Mouse (Mus musculus): ENCODE results near the gene Tead4. TPM values are rescaled to one million over a fixed set of nuclear protein-coding genes. Genes with fewer than 3 reads are reported as not detected.
A peak's percentile ranks its signal among the peaks of the same experiment; 100 is the strongest.

The Tead4 gene
- polyA plus RNA-seq, 1 experiment, result 29.9 TPM

GRCm38 (mm10) chr6:128208491-128209170 is 92.0 kb downstream of the Tead4 start:
- H3K9me3 ChIP-seq (replicated peaks; ENCODE audit: control insufficient read depth, insufficient read depth, low read length, poor library complexity, severe bottlenecking), result no peaks in the 10 kb centered on the region
- H3K9ac ChIP-seq (ENCODE audit: low read depth, poor library complexity, severe bottlenecking), result no peak overlapping the region
- H3K27me3 ChIP-seq (ENCODE audit: control insufficient read depth, insufficient read depth, low read length, poor library complexity, severe bottlenecking), result no peaks in the 10 kb centered on the region
- TF ChIP-seq CTCF (IDR thresholded peaks at IDR 0.05; ENCODE audit: low read depth, low read length), result no peak
- no peak for TF ChIP-seq POLR2A (IDR thresholded peaks at IDR 0.05; ENCODE audit: insufficient read depth, low read length)
- no peak for TF ChIP-seq EP300 (IDR thresholded peaks at IDR 0.05; ENCODE audit: insufficient read depth, low read depth, low read length)
- no peak overlapping the region for H3K27ac ChIP-seq (ENCODE audit: insufficient read depth, low read length)
- H3K36me3 ChIP-seq (ENCODE audit: control insufficient read depth, insufficient read depth, low read length, poor library complexity, severe bottlenecking), result no peaks in the 10 kb centered on the region
- H3K4me1 ChIP-seq (ENCODE audit: control insufficient read depth, insufficient read depth, low read length), result no peaks in the 10 kb centered on the region
- no peak overlapping the region for H3K4me3 ChIP-seq (ENCODE audit: low read depth, low read length)

- no peak overlapping the region for H3K4me3 ChIP-seq (ENCODE audit: low read depth, low read length)
- no peaks in the 10 kb centered on the region for H3K9me3 ChIP-seq (replicated peaks; ENCODE audit: control insufficient read depth, insufficient read depth, low read length, poor library complexity, severe bottlenecking)
- H3K27me3 ChIP-seq (ENCODE audit: control insufficient read depth, insufficient read depth, low read length, poor library complexity, severe bottlenecking), result no peaks in the 10 kb centered on the region
- TF ChIP-seq CTCF (IDR thresholded peaks at IDR 0.05; ENCODE audit: low read depth, low read length) (no peak), POLR2A (IDR thresholded peaks at IDR 0.05; ENCODE audit: insufficient read depth, low read length) (no peak), EP300 (IDR thresholded peaks at IDR 0.05; ENCODE audit: insufficient read depth, low read depth, low read length) (no peak)
- H3K9ac ChIP-seq (ENCODE audit: low read depth, poor library complexity, severe bottlenecking), result no peak overlapping the region
- H3K36me3 ChIP-seq (ENCODE audit: control insufficient read depth, insufficient read depth, low read length, poor library complexity, severe bottlenecking), result no peaks in the 10 kb centered on the region
- H3K27ac ChIP-seq (ENCODE audit: insufficient read depth, low read length), result no peak overlapping the region
- H3K4me1 ChIP-seq (ENCODE audit: control insufficient read depth, insufficient read depth, low read length), result no peaks in the 10 kb centered on the region
Measured at GRCm38 (mm10) chr6:128203557-128203956, 97.1 kb downstream of the Tead4 start.

DNA sequence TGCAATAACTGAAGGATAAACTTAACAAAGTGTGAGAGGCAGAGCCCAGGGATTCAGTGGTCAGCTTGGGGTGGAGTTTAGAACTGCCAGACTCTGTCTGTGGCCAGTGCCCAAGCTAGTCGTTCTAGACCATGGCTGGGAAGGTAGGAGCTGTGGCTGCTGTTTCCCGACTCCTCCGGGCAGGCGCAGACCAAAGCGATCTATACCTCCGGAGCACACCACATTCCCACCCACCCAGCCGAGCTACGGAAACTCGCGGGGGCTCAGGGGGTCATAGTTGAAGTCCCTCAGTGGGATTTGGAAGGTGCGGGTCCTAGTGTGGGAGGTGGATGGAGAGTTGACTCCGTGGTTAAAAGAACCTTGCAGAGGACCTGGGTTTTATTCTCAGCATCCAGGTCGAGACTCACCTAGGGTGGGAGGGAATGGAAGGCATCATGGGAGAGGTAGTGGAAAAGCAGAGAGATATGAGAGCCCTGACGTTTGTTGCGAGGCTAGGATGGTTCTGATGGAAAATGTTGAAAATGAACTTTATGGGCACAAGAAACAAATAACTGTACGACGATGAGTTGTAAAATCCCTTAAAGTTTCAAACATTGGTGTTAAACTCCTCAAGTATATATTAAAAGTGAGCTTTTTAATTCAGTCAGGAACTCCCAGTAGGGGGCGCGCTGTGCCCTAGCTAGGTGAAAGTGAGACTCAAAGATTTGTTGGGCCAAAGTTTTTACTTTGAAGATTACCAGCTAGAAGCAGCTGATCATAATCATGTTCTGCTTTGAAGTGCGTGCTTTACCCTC is 99.6 kb downstream of the Tead4 start:
- Histone ChIP-seq H3K27me3 (ENCODE audit: control insufficient read depth, insufficient read depth, low read length, poor library complexity, severe bottlenecking) (no peaks in the 10 kb centered on the region), H3K36me3 (ENCODE audit: control insufficient read depth, insufficient read depth, low read length, poor library complexity, severe bottlenecking) (no peaks in the 10 kb centered on the region), H3K4me1 (ENCODE audit: control insufficient read depth, insufficient read depth, low read length) (no peaks in the 10 kb centered on the region), H3K9ac (ENCODE audit: low read depth, poor library complexity, severe bottlenecking) (peak overlapping the region; percentile 51), H3K4me3 (ENCODE audit: low read depth, low read length) (peak overlapping the region; percentile 91), H3K27ac (ENCODE audit: insufficient read depth, low read length) (no peak overlapping the region), H3K9me3 (replicated peaks; ENCODE audit: control insufficient read depth, insufficient read depth, low read length, poor library complexity, severe bottlenecking) (no peaks in the 10 kb centered on the region)
- TF ChIP-seq CTCF (IDR thresholded peaks at IDR 0.05; ENCODE audit: low read depth, low read length) (peak; percentile 23), POLR2A (IDR thresholded peaks at IDR 0.05; ENCODE audit: insufficient read depth, low read length) (no peak), EP300 (IDR thresholded peaks at IDR 0.05; ENCODE audit: insufficient read depth, low read depth, low read length) (no peak)

- TF ChIP-seq POLR2A (IDR thresholded peaks at IDR 0.05; ENCODE audit: insufficient read depth, low read length) (peak; percentile 93), EP300 (IDR thresholded peaks at IDR 0.05; ENCODE audit: insufficient read depth, low read depth, low read length) (no peak; the same call in 1 of the 2 replicates)
- Histone ChIP-seq H3K36me3 (ENCODE audit: control insufficient read depth, insufficient read depth, low read length, poor library complexity, severe bottlenecking) (no peaks in the 10 kb centered on the region), H3K4me3 (ENCODE audit: low read depth, low read length) (peak overlapping the region; percentile 91), H3K27me3 (ENCODE audit: control insufficient read depth, insufficient read depth, low read length, poor library complexity, severe bottlenecking) (no peaks in the 10 kb centered on the region), H3K4me1 (ENCODE audit: control insufficient read depth, insufficient read depth, low read length) (no peaks in the 10 kb centered on the region), H3K27ac (ENCODE audit: insufficient read depth, low read length) (no peak overlapping the region), H3K9me3 (replicated peaks; ENCODE audit: control insufficient read depth, insufficient read depth, low read length, poor library complexity, severe bottlenecking) (no peaks in the 10 kb centered on the region), H3K9ac (ENCODE audit: low read depth, poor library complexity, severe bottlenecking) (peak overlapping the region; percentile 66)
Measured at GRCm38 (mm10) chr6:128200116-128200846, 100.3 kb downstream of the Tead4 start.

DNA sequence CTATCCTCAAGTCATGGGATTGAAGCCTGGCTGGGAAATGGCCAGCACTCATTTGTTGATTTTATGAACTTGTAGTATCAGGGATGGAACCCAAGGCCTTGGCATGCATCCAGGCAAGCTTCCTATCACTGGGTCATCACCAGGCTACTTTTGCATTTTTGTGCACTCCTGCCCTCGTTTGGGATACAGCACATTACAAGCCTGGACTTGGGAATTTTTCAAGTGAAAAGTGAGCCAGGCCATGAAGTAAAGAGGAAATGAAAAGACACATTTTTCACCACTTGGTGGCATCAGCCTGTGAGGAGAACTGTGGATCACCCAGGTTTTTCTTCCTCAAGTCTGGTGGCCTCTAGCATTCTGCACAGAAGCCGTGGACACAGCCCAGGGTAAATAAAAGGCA is 117.1 kb downstream of the Tead4 start:
- no peaks in the 10 kb centered on the region for H3K9me3 ChIP-seq (replicated peaks; ENCODE audit: control insufficient read depth, insufficient read depth, low read length, poor library complexity, severe bottlenecking)
- no peak overlapping the region for H3K9ac ChIP-seq (ENCODE audit: low read depth, poor library complexity, severe bottlenecking)
- no peaks in the 10 kb centered on the region for H3K4me1 ChIP-seq (ENCODE audit: control insufficient read depth, insufficient read depth, low read length)
- no peak overlapping the region for H3K4me3 ChIP-seq (ENCODE audit: low read depth, low read length)
- no peaks in the 10 kb centered on the region for H3K27me3 ChIP-seq (ENCODE audit: control insufficient read depth, insufficient read depth, low read length, poor library complexity, severe bottlenecking)
- no peak overlapping the region for H3K27ac ChIP-seq (ENCODE audit: insufficient read depth, low read length)
- TF ChIP-seq CTCF (IDR thresholded peaks at IDR 0.05; ENCODE audit: low read depth, low read length), result no peak
- no peak for TF ChIP-seq EP300 (IDR thresholded peaks at IDR 0.05; ENCODE audit: insufficient read depth, low read depth, low read length)
- no peak for TF ChIP-seq POLR2A (IDR thresholded peaks at IDR 0.05; ENCODE audit: insufficient read depth, low read length)
- no peaks in the 10 kb centered on the region for H3K36me3 ChIP-seq (ENCODE audit: control insufficient read depth, insufficient read depth, low read length, poor library complexity, severe bottlenecking)

Measured in ES-Bruce4 (cell line).